Mouse (Mus musculus): ENCODE results near the gene Mast1.

DNA sequence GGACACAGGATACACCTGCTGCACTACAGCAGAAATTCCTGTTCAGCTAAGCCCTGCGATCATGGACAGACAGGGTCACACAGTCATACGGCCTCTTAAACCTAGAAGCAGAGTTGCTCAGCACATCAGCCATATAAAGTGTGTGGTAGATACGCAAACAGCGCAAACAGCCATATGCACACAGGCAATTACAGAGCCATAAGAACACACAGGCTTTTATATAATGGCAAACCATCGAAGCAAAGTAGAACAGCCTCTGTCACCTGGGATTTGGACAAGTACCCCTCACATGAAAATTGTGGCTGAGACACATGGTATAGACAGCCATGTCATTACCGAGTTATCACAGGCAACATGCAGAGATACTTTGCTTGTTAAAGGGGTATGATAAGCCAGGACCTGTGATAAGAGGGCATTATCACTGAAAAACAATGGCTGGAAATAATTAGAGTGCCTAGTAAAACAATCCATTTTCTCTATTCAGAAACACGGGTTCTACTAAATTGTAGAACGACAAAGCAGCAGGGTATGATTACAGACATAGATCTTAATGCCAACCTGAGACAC is 49.3 kb upstream of the Mast1 start:
- TF ChIP-seq USF1 (IDR thresholded peaks at IDR 0.05; ENCODE audit: low read depth) (no peak), POLR2A (IDR thresholded peaks at IDR 0.05; ENCODE audit: insufficient read length, low read depth) (no peak), POLR2AphosphoS2 (IDR thresholded peaks at IDR 0.05; ENCODE audit: insufficient read length, low read depth) (no peak), E2F4 (IDR thresholded peaks at IDR 0.05; ENCODE audit: insufficient read depth) (no peak), MAX (IDR thresholded peaks at IDR 0.05; ENCODE audit: low read depth) (no peak), TCF12 (IDR thresholded peaks at IDR 0.05; ENCODE audit: insufficient read depth, poor library complexity, severe bottlenecking) (no peak), SRF (IDR thresholded peaks at IDR 0.05; ENCODE audit: control insufficient read depth, insufficient read length, low read depth) (no peak), MYOG (IDR thresholded peaks at IDR 0.05; ENCODE audit: control insufficient read depth in 1 of 3, insufficient read depth in 1 of 3, insufficient read length in 2 of 3, low read depth in 2 of 3) (no peak), TCF3 (IDR thresholded peaks at IDR 0.05; ENCODE audit: insufficient read length, low read depth) (no peak), REST (IDR thresholded peaks at IDR 0.05; ENCODE audit: insufficient read depth, insufficient read length) (no peak), MYOD1 (IDR thresholded peaks at IDR 0.05; ENCODE audit: control insufficient read depth in 1 of 3, insufficient read length in 2 of 3, low read depth in 2 of 3) (no peak)
